Mouse (Mus musculus) adrenal gland, adult 18-20 months (tissue): ENCODE data around the gene Gucy1b1. TPM values are rescaled to one million over a fixed set of nuclear protein-coding genes. Genes with fewer than 3 reads are reported as not detected.
A peak's percentile ranks its signal among the peaks of the same experiment; 100 is the strongest.

Source experiments
- DNase-seq, 2 experiments: peaks; one replicate each; pipeline ENCODE4 v3.0.0; 2021 to 2022; ENCODE audit warnings: low spot score in 2 of 2
- long read RNA-seq, 2 experiments: library from polyadenylated mRNA; stranded (forward); transcript quantifications; one replicate each; pipeline ENCODE4 v2.0.0; 2021
- total RNA-seq, 2 experiments: library from RNA; stranded (reverse); gene quantifications; 1 replicate in 1 of 2; 2 replicates in 1 of 2; pipeline ENCODE4 v1.2.3; 2021

The Gucy1b1 gene
- 1 to 10 TPM; 7.1 to 8.3 TPM for total RNA-seq
- long read RNA-seq, experiment 1, transcript Gucy1b1-201 (14 exons, 3,223 nt): major isoform, 6 of 8 reads
- long read RNA-seq, experiment 1, partial matches to known transcripts: 1 of 8 reads
- long read RNA-seq, experiment 1, other reads (novel, unspliced or antisense): 1 of 8 reads
- long read RNA-seq, experiment 2, transcript Gucy1b1-201 (14 exons, 3,223 nt): major isoform, 10 of 12 reads
- long read RNA-seq, experiment 2, partial matches to known transcripts: 1 of 12 reads
- long read RNA-seq, experiment 2, other reads (novel, unspliced or antisense): 1 of 12 reads

- DNase-seq: peak; percentile 16 to 29
Observed at GRCm38 (mm10) chr3:82074201-82074851, at the start of gene Gucy1b1. Gucy1b1 (minus strand) TSS chr3:82074689.

GRCm38 (mm10) chr3:82118916-82119315, 44.4 kb upstream of the Gucy1b1 start:
- no peak for DNase-seq

- DNase-seq: no peak
Observed at GRCm38 (mm10) chr3:82112439-82112838, 38.0 kb upstream of the Gucy1b1 start.

- no peak for DNase-seq
Observed at GRCm38 (mm10) chr3:82111986-82112385, 37.5 kb upstream of the Gucy1b1 start.

- no peak for DNase-seq
Observed at GRCm38 (mm10) chr3:82108951-82109350, 34.5 kb upstream of the Gucy1b1 start.

- DNase-seq: no peak
Observed at GRCm38 (mm10) chr3:82104229-82104628, 29.7 kb upstream of the Gucy1b1 start.

- DNase-seq: no peak
Observed at GRCm38 (mm10) chr3:82099127-82099526, 24.6 kb upstream of the Gucy1b1 start.

GRCm38 (mm10) chr3:82096801-82097200, 22.3 kb upstream of the Gucy1b1 start:
- no peak for DNase-seq

GRCm38 (mm10) chr3:82073741-82074181, 728 bp downstream of the Gucy1b1 start:
- peak; percentile 17 to 35 for DNase-seq

GRCm38 (mm10) chr3:82067830-82068229, 6.7 kb downstream of the Gucy1b1 start:
- no peak for DNase-seq

GRCm38 (mm10) chr3:82061402-82062180, 12.9 kb downstream of the Gucy1b1 start:
- no peak for DNase-seq

- no peak for DNase-seq
Observed at GRCm38 (mm10) chr3:82057201-82057600, 17.3 kb downstream of the Gucy1b1 start.

- no peak for DNase-seq
Observed at GRCm38 (mm10) chr3:82054283-82054974, 20.1 kb downstream of the Gucy1b1 start.

- DNase-seq: no peak
Observed at GRCm38 (mm10) chr3:82052029-82052428, 22.5 kb downstream of the Gucy1b1 start.

- DNase-seq: no peak
Observed at GRCm38 (mm10) chr3:82051468-82051867, 23.0 kb downstream of the Gucy1b1 start.

- no peak for DNase-seq
Observed at GRCm38 (mm10) chr3:82048681-82049080, 25.8 kb downstream of the Gucy1b1 start.

- DNase-seq: no peak
Observed at GRCm38 (mm10) chr3:82048078-82048477, 26.4 kb downstream of the Gucy1b1 start.

GRCm38 (mm10) chr3:82047100-82047753, 27.3 kb downstream of the Gucy1b1 start:
- peak; percentile 21 to 30 for DNase-seq

GRCm38 (mm10) chr3:82046087-82046486, 28.4 kb downstream of the Gucy1b1 start:
- no peak for DNase-seq

GRCm38 (mm10) chr3:82044902-82045301, 29.6 kb downstream of the Gucy1b1 start:
- DNase-seq: no peak

GRCm38 (mm10) chr3:82043676-82044075, 30.8 kb downstream of the Gucy1b1 start:
- DNase-seq: no peak
